Mouse (Mus musculus) testis, postnatal 14 days (tissue): ENCODE data around the gene Slc25a31.

Source experiments
- DNase-seq: peaks from one replicate; pipeline ENCODE4 v3.0.0; 2021; ENCODE audit warnings: low spot score

The Slc25a31 gene

DNA sequence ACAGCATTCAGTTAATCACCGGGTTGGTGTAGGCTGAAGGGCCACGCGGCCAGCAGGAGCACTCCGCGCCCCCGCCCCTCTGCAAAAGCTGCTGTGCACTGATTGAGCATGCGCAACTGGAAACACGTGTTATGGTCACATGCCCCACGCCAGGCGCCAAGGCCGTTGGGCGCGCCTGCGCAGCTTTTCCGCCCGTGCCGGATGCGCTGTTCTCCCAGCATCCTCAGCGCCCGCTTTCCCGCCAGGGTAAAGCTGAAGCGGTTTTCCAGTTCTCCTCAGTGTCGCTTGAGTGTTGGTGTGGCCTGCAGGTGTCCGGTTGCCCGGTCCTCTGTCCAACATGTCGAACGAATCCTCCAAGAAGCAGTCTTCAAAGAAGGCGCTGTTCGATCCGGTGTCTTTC lies at the start of gene Slc25a31:
Gene Slc25a31, plus strand, starts transcription at position 201 of the 400 bp plus-strand sequence.
- DNase-seq, result peak; percentile 95

DNA sequence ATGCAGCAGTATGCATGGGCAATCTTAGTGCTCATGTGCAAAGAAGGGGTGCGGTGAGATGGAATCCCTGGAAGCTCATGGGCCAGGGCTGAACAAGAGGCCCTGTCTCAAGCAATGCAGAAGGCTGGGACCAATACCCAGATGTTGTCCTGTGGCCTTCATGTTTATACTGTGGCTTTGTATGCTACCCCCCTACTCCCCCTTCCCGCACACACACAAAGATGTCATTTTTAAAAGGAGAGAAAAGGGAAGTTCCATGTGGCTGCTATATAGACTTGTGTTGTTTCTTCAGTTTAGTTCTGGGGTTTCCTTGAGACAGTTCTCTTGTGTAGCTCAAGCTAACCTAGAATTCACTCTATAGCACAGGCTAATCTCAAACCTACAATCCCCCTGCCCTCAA lies 48.4 kb upstream of the Slc25a31 start:
- DNase-seq, result no peak

DNA sequence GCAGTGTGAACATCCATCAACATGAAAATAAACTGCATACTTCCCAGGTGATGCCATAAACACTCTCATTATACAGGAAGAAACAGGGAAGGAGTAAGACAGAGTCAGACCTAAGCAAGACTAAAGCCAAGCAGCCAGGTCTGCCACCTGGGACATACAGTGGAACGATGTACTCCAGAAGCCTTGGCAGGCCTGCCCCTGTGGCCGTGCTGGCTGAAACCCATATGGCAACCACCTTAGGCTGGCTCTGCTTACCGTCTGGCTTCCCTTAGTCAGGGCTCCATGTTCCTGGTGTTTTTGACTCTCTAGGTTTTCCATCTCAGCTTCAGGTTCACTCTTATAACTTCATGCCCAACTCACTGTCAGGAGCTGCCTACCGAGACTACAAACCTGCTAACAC lies 42.5 kb upstream of the Slc25a31 start:
- DNase-seq, result no peak

GRCm38 (mm10) chr3:40666861-40667719 lies 41.6 kb upstream of the Slc25a31 start:
- no peak for DNase-seq

GRCm38 (mm10) chr3:40668889-40669288 lies 39.8 kb upstream of the Slc25a31 start:
- no peak for DNase-seq

- no peak for DNase-seq
Observed at GRCm38 (mm10) chr3:40669395-40669794, 39.3 kb upstream of the Slc25a31 start.

- DNase-seq, result no peak
Observed at GRCm38 (mm10) chr3:40673515-40673914, 35.1 kb upstream of the Slc25a31 start.

DNA sequence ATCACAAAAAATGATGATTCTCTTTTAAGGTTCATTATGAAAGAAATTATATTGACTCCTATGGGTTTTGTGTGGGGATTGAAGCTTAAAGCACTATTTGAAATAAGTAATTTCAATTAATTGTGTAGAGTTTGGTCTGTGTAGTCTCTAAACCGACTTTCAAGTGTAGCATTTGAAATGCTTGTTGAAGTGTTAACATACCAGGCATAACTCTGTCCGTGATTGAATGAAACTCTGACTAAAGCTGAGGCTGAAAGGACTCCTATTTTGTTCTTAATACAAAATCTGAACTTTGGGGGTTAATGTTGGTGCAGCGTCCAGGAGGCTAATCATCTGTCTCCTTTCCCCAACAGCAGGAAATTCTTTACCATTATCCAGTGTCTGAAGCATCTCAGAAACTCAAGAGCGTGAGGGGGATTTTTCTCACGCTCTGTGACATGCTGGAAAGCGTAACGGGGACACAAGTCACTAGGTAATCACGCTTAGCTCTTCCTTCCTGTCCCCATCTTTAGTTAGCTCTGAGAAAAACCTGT lies 33.7 kb upstream of the Slc25a31 start:
- no peak for DNase-seq

DNA sequence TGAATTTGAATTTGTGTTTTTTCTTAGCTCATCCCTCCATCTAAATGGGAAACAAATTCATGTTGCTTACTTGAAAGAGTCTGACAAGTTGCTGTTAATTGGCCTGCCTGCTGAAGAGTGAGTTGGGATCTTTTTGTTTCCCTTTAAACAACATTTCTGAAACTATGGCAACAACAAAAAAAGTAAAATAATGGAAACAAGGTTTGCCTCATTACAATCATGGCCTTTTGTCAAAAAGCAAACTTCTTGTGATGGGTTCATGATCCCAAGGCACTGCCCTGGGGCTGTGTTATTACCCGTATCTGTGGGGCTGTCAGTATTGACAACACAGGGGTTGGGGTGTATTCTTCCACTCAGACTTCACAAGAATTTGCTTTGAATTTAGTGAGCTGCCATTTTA lies 29.8 kb upstream of the Slc25a31 start:
- DNase-seq, result no peak

DNA sequence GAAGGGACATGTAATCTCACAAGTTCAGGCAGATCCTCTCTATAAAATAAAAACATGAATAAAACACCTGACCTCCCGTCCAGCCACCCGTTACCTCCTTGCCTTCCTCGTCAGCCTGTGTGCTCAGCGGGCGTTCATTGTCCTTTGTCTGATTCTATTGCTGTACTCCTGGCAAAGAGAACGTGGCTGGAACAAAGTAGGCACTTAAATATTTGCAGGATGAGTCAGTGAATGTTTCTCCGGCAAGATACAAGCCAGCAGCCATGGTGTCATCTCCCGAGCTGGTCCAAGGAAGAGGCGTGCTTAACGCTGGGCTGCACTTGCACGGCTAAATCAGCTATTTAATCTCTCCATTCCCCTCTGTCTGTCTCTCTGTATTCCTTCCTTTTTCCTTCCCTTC lies 26.3 kb upstream of the Slc25a31 start:
- DNase-seq, result no peak

DNA sequence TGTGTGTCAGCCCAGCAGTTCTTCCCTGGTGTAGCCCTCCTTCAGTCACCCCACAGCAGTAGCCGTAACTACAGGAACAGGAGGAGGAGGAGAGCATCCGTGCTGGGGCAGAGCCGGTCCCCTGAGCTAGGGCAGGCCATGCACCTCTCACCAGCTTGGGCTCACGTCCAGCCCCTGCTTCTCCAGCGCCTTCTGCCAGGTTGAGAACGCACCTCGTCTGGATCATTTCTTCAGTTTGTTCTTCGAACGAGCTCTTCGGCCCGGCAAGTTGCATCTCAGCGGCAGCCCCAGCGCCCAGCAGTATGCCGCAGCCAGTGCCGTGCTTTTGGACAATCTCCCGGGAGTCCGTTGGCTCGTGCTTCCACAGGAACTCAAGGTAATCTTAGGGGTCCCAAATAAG lies 25.5 kb upstream of the Slc25a31 start:
- no peak for DNase-seq

- DNase-seq, result no peak
Observed at GRCm38 (mm10) chr3:40685855-40686515, 22.7 kb upstream of the Slc25a31 start.

GRCm38 (mm10) chr3:40686836-40687235 lies 21.8 kb upstream of the Slc25a31 start:
- DNase-seq, result no peak

GRCm38 (mm10) chr3:40687588-40687987 lies 21.1 kb upstream of the Slc25a31 start:
- no peak for DNase-seq

- DNase-seq, result no peak
Observed at GRCm38 (mm10) chr3:40691566-40691965, 17.1 kb upstream of the Slc25a31 start.

DNA sequence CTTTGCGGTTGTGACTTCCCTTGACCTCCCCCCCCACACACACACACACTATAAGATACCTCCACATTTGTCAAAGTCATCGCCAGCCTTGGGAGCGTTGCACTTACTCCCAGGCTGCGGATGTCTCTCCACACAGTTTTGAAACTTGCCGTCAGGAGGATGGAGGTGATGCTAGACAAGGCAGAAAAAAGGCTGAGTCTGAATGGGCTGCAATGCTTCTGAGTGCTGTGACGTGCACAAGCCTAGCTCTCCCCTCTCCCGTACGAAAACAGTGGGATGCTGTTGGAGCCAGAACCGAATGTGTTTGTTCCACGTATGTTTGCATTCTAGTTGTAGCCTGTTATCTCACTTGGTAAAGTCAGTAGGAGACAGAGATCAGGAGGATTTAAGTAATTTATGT lies 15.2 kb upstream of the Slc25a31 start:
- DNase-seq, result no peak

DNA sequence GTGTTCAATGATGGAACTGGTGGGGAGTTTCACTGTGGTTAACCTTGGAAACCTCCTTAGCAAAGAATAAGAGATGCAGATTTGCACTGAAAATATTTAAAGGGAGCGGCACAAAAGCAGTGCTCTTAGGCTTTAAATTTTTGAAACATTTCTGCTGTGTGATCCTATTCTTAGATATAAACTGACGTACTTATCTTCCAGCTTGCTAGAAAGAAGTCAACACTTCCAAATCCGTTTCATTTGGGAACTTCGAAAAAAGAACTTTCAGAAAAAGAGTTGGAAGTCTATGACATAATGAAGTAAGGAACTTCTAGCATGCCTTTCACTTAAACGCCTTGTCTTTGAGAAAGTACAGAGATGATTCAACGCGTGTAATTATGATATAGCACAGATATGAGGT lies 14.7 kb upstream of the Slc25a31 start:
- no peak for DNase-seq

GRCm38 (mm10) chr3:40694438-40694837 lies 14.2 kb upstream of the Slc25a31 start:
- no peak for DNase-seq

DNA sequence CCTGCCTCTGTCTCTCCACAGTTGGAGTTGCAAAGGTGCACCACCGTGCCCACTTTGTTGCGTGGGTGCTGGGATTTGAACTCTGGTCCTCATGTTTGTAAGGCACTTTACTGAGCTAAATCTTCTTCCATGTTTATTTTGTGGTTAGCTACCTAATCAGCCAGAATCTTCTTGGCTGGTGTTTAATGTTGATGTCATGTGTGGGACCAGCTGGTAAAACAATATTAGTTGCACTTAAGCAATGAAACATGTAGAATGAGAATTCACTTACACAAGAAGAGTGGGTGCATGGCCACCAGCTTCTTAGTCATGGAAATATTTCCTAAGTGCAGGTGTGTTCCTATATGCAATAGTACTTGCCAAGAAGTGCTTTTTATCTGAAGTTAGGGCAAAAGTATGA lies 13.5 kb upstream of the Slc25a31 start:
- no peak for DNase-seq

DNA sequence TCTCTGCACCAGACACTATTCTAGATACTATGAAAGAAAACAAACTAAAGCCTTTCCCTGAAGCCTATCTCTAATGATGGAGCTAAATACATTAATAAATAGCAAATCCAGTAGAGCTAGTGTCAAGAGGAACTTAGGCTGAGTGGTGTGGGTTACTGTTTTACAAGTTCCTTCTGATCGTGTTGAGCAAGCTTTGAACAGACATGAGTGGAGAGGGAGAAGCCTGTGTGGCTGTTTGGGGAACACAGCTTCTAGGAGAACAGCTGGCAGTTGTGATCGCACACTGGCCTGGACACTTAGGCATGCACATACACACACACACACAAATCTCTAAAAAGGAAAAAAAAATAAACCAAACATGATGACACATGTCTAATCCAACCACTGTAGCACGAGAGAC lies 9.8 kb upstream of the Slc25a31 start:
- DNase-seq, result no peak

DNA sequence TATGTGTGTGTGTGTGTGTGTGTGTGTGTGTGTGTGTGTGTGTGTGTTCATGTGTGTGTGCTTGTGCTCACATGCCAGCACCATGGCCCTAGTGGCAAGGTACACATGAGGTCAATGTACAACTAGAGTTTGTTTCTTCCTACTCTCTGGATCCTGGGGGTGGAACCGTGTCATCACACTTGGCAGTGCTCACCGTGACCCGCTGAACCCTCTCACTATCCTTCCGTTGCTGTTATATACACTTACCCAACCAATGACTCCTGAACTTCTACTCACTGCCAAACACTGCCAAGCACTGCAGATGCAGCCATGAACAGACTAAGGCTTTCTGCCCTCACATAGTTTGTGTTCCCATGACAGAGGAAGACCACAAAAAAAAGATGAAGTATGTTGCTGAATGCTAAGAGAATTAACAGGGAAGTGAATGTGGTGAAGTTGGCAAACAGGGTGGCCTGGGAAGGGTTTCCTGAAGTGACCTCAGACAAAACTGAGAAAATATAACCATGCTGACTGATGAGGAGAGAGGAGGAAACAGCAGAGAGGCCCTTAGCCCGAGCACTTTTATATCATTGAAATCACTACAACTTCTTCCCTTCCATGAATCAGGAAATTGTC lies 3.7 kb upstream of the Slc25a31 start:
- DNase-seq, result no peak

DNA sequence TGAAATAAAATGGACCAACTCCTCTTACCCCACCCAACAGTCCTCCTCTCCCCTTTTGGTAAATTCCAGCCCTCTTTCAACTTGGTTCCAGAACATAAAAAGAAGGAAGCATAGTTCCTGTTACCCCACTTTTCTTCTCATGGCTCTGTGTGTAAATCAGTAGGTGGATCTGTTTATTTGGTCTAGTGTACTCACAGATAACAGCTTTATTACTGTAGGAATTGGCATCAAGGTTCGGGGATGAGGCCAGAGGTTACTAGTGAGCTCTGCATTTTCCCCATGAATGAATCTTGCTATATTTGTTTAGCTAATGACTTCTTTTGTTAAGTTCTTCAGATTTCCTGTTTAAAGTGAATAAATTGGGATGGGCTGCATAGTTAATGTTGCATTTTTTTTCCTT lies 7.4 kb downstream of the Slc25a31 start:
- DNase-seq, result no peak

DNA sequence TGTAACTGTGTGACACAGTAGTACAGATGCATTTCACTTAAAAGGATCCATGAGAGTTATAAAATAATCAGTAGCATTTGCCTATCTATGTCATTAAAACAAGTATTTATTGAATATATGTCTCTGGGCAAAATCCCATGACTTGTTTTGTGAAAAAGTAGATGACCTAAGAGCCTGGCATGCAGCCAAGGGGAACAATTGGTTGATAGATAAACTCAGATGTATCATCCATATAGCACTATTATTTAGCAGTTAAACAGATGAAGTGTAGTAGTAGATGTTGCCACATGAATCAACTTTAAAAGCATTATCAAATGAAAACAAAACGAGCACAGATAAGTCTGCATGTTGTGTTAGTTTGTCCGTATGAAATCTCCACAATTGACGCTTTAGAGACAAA lies 10.4 kb downstream of the Slc25a31 start:
- DNase-seq, result no peak
